Mouse (Mus musculus): ENCODE measurements around the gene Cc2d2b. TPM values are rescaled to one million over a fixed set of nuclear protein-coding genes. Genes with fewer than 3 reads are reported as not detected.

The Cc2d2b gene
- polyA plus RNA-seq, 1 experiment, result not detected

- TF ChIP-seq REST (IDR thresholded peaks at IDR 0.05; ENCODE audit: insufficient read depth, insufficient read length) (no peak), SRF (IDR thresholded peaks at IDR 0.05; ENCODE audit: control insufficient read depth, insufficient read length, low read depth) (no peak), E2F4 (IDR thresholded peaks at IDR 0.05; ENCODE audit: insufficient read depth) (no peak), MYOD1 (IDR thresholded peaks at IDR 0.05; ENCODE audit: control insufficient read depth in 1 of 3, insufficient read length in 2 of 3, low read depth in 2 of 3) (no peak), USF1 (IDR thresholded peaks at IDR 0.05; ENCODE audit: low read depth) (no peak), POLR2A (IDR thresholded peaks at IDR 0.05; ENCODE audit: insufficient read length, low read depth) (no peak), CEBPB (IDR thresholded peaks at IDR 0.05; ENCODE audit: insufficient read depth, poor library complexity, severe bottlenecking) (no peak), MYOG (IDR thresholded peaks at IDR 0.05; ENCODE audit: control insufficient read depth in 1 of 3, insufficient read depth in 1 of 3, insufficient read length in 2 of 3, low read depth in 2 of 3) (no peak), TCF12 (IDR thresholded peaks at IDR 0.05; ENCODE audit: insufficient read depth, poor library complexity, severe bottlenecking) (no peak), TCF3 (IDR thresholded peaks at IDR 0.05; ENCODE audit: insufficient read length, low read depth) (no peak), POLR2AphosphoS2 (IDR thresholded peaks at IDR 0.05; ENCODE audit: insufficient read length, low read depth) (no peak), MAX (IDR thresholded peaks at IDR 0.05; ENCODE audit: low read depth) (no peak)
- no peak overlapping the region for H3K4me3 ChIP-seq
- H3K36me3 ChIP-seq (ENCODE audit: control insufficient read depth, insufficient read depth), result no peaks in the 10 kb centered on the region
- H3K27me3 ChIP-seq (ENCODE audit: control insufficient read depth, insufficient read depth, insufficient read length), result no peaks in the 10 kb centered on the region
- H3ac ChIP-seq (ENCODE audit: control insufficient read depth, insufficient read length), result no peak overlapping the region
- no peaks in the 10 kb centered on the region for H3K79me2 ChIP-seq (ENCODE audit: control insufficient read depth, insufficient read depth)
- H3K4me2 ChIP-seq (ENCODE audit: low read depth), result no peak overlapping the region
These were observed 63.3 kb downstream of the Cc2d2b start for GRCm38 (mm10) chr19:40811840-40812239.

- TF ChIP-seq REST (IDR thresholded peaks at IDR 0.05; ENCODE audit: insufficient read depth, insufficient read length) (no peak), USF1 (IDR thresholded peaks at IDR 0.05; ENCODE audit: low read depth) (no peak), SRF (IDR thresholded peaks at IDR 0.05; ENCODE audit: control insufficient read depth, insufficient read length, low read depth) (no peak), CEBPB (IDR thresholded peaks at IDR 0.05; ENCODE audit: insufficient read depth, poor library complexity, severe bottlenecking) (no peak), E2F4 (IDR thresholded peaks at IDR 0.05; ENCODE audit: insufficient read depth) (no peak), POLR2A (IDR thresholded peaks at IDR 0.05; ENCODE audit: insufficient read length, low read depth) (no peak), TCF3 (IDR thresholded peaks at IDR 0.05; ENCODE audit: insufficient read length, low read depth) (no peak), MYOG (IDR thresholded peaks at IDR 0.05; ENCODE audit: control insufficient read depth in 1 of 3, insufficient read depth in 1 of 3, insufficient read length in 2 of 3, low read depth in 2 of 3) (no peak)
- Histone ChIP-seq H3K4me2 (ENCODE audit: low read depth) (peak overlapping the region; percentile 12), H3K36me3 (ENCODE audit: control insufficient read depth, insufficient read depth) (no peaks in the 10 kb centered on the region), H3K4me3 (no peak overlapping the region), H3K79me2 (ENCODE audit: control insufficient read depth, insufficient read depth) (no peaks in the 10 kb centered on the region), H3K27me3 (ENCODE audit: control insufficient read depth, insufficient read depth, insufficient read length) (no peaks in the 10 kb centered on the region), H3ac (ENCODE audit: control insufficient read depth, insufficient read length) (no peak overlapping the region)
These were observed 64.2 kb downstream of the Cc2d2b start for GRCm38 (mm10) chr19:40812778-40813177.

GRCm38 (mm10) chr19:40813385-40813784, 64.8 kb downstream of the Cc2d2b start:
- no peaks in the 10 kb centered on the region for H3K79me2 ChIP-seq (ENCODE audit: control insufficient read depth, insufficient read depth)
- H3K27me3 ChIP-seq (ENCODE audit: control insufficient read depth, insufficient read depth, insufficient read length), result no peaks in the 10 kb centered on the region
- no peaks in the 10 kb centered on the region for H3K36me3 ChIP-seq (ENCODE audit: control insufficient read depth, insufficient read depth)
- H3K4me3 ChIP-seq, result no peak overlapping the region
- TF ChIP-seq MAX (IDR thresholded peaks at IDR 0.05; ENCODE audit: low read depth) (no peak), POLR2A (IDR thresholded peaks at IDR 0.05; ENCODE audit: insufficient read length, low read depth) (no peak), SRF (IDR thresholded peaks at IDR 0.05; ENCODE audit: control insufficient read depth, insufficient read length, low read depth) (no peak), TCF3 (IDR thresholded peaks at IDR 0.05; ENCODE audit: insufficient read length, low read depth) (no peak), POLR2AphosphoS2 (IDR thresholded peaks at IDR 0.05; ENCODE audit: insufficient read length, low read depth) (no peak), MYOD1 (IDR thresholded peaks at IDR 0.05; ENCODE audit: control insufficient read depth in 1 of 3, insufficient read length in 2 of 3, low read depth in 2 of 3) (peak in 2 of 3 experiments; percentile 40 to 59), CEBPB (IDR thresholded peaks at IDR 0.05; ENCODE audit: insufficient read depth, poor library complexity, severe bottlenecking) (no peak), TCF12 (IDR thresholded peaks at IDR 0.05; ENCODE audit: insufficient read depth, poor library complexity, severe bottlenecking) (no peak), MYOG (IDR thresholded peaks at IDR 0.05; ENCODE audit: control insufficient read depth in 1 of 3, insufficient read depth in 1 of 3, insufficient read length in 2 of 3, low read depth in 2 of 3) (peak in 2 of 3 experiments; percentile 62 to 86), REST (IDR thresholded peaks at IDR 0.05; ENCODE audit: insufficient read depth, insufficient read length) (no peak), E2F4 (IDR thresholded peaks at IDR 0.05; ENCODE audit: insufficient read depth) (no peak), USF1 (IDR thresholded peaks at IDR 0.05; ENCODE audit: low read depth) (no peak)
- no peak overlapping the region for H3ac ChIP-seq (ENCODE audit: control insufficient read depth, insufficient read length)
- no peak overlapping the region for H3K4me2 ChIP-seq (ENCODE audit: low read depth)

GRCm38 (mm10) chr19:40815645-40816183, 67.2 kb downstream of the Cc2d2b start:
- H3K4me3 ChIP-seq, result no peak overlapping the region
- H3ac ChIP-seq (ENCODE audit: control insufficient read depth, insufficient read length), result no peak overlapping the region
- no peak for TF ChIP-seq CEBPB (IDR thresholded peaks at IDR 0.05; ENCODE audit: insufficient read depth, poor library complexity, severe bottlenecking)
- TF ChIP-seq SRF (IDR thresholded peaks at IDR 0.05; ENCODE audit: control insufficient read depth, insufficient read length, low read depth), result no peak
- TF ChIP-seq USF1 (IDR thresholded peaks at IDR 0.05; ENCODE audit: low read depth), result no peak
- no peak for TF ChIP-seq MAX (IDR thresholded peaks at IDR 0.05; ENCODE audit: low read depth)
- no peak for TF ChIP-seq POLR2AphosphoS2 (IDR thresholded peaks at IDR 0.05; ENCODE audit: insufficient read length, low read depth)
- no peak for TF ChIP-seq TCF12 (IDR thresholded peaks at IDR 0.05; ENCODE audit: insufficient read depth, poor library complexity, severe bottlenecking)
- no peak for TF ChIP-seq POLR2A (IDR thresholded peaks at IDR 0.05; ENCODE audit: insufficient read length, low read depth)
- TF ChIP-seq MYOG (IDR thresholded peaks at IDR 0.05; ENCODE audit: control insufficient read depth in 1 of 3, insufficient read depth in 1 of 3, insufficient read length in 2 of 3, low read depth in 2 of 3), result no peak
- no peak for TF ChIP-seq REST (IDR thresholded peaks at IDR 0.05; ENCODE audit: insufficient read depth, insufficient read length)
- no peak for TF ChIP-seq E2F4 (IDR thresholded peaks at IDR 0.05; ENCODE audit: insufficient read depth)
- no peak for TF ChIP-seq MYOD1 (IDR thresholded peaks at IDR 0.05; ENCODE audit: control insufficient read depth in 1 of 3, insufficient read length in 2 of 3, low read depth in 2 of 3)
- TF ChIP-seq TCF3 (IDR thresholded peaks at IDR 0.05; ENCODE audit: insufficient read length, low read depth), result no peak
- no peak overlapping the region for H3K4me2 ChIP-seq (ENCODE audit: low read depth)
- no peaks in the 10 kb centered on the region for H3K36me3 ChIP-seq (ENCODE audit: control insufficient read depth, insufficient read depth)
- H3K79me2 ChIP-seq (ENCODE audit: control insufficient read depth, insufficient read depth), result no peaks in the 10 kb centered on the region
- H3K27me3 ChIP-seq (ENCODE audit: control insufficient read depth, insufficient read depth, insufficient read length), result peaks cover 5% of the 10 kb centered on the region
